Mouse (Mus musculus) gastrocnemius, postnatal 10 days (tissue): ENCODE measurements at regions not wholly inside any gene's neighbourhood (a gene's known extent, or its start where the extent isn't known, plus 50 kb on each side); places are given as distances from the start of the nearest gene placed in this dataset.
"Not testable (repeated sequence)": the region's sequence is repeated elsewhere in the genome, so short reads cannot be mapped to it uniquely, and the experiment has no call there.

Source experiments
- DNase-seq: peaks from one replicate; pipeline ENCODE4 v3.0.0; 2021; ENCODE audit warnings: mixed read lengths

DNA sequence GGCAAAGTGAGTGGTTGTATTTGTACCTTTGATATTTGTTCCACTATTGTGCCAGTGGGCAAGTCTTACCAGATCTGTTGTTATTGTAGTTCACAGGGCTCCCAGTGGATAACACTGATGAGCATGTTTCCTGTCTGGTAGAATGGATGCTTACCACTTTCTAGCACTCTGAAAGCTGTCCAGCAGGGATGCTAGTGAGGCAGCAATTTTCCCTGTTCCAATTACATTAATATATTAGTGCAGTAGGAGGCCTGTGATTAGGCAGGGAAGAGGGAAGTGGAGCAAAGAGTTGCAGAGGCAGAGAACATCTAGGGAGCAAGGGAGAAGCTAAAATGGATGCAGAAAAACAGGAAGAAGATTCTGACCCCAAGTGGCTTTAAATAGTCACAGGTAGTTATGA is 348.0 kb downstream of the Adam29 start:
- not testable (repeated sequence) for DNase-seq

DNA sequence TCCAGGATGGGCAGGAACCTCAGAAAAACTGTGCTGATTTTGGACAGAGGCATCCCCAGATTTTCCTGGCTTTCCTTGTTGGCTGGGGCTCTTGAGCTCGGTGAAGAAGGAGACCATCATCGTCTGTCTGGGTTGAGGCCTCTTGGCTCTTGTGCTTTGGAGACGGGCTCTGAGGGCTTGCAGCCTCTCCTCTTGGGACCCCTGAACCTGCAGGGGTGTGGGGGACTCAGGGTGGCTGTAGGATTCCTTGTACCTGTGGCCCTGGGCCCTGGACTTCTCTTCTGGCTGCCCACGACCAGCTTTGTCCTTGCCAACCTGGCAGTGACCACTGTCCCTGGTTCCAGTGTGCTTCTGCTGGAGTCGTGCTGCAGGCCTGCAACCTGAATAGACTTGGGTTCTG is 367.9 kb downstream of the Adam29 start:
- DNase-seq, result no peak

GRCm38 (mm10) chr8:55529397-55529796 is 377.4 kb downstream of the Adam29 start:
- DNase-seq, result not testable (repeated sequence)

- not testable (repeated sequence) for DNase-seq
Observed at GRCm38 (mm10) chr8:55519151-55519550, 387.6 kb downstream of the Adam29 start.

- no peak for DNase-seq
Observed at GRCm38 (mm10) chr8:55477336-55477735, 429.4 kb downstream of the Adam29 start.

DNA sequence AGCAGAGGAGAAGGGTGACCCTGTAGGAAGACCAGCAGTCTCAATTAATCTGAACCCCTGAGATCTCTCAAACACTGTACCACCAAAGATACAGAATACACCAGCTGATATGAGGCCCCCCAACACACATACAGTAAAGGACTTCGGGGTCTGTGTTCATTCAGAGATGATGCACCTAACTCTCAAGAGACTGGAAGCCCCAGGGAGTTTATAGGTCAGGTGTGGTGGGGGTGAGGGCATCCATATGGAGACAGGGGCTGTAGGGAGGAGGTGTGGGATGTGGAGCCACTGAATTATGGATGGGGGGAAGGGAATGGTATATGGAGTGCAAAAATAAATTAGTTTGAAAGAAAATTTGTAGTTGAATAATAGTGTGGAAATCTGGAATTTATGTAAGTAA is 429.8 kb downstream of the Adam29 start:
- DNase-seq, result no peak

DNA sequence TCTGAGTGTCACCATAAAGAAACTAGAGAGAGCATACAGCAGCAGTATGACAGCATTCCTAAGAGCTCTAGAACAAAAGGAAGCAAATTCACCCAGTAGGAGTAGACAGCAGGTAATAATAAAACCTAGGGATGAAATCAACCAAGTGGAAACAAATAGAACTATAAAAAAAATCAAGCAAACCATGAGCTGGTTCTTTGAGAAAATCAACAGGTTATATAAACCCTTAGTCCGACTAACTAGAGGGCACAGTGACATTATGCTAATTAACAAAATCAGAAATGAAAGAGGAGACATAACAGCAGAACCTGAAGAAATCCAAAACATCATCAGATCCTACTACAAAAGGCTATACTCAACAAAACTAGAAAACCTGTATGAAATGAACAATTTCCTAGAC is 434.4 kb downstream of the Adam29 start:
- DNase-seq, result no peak

DNA sequence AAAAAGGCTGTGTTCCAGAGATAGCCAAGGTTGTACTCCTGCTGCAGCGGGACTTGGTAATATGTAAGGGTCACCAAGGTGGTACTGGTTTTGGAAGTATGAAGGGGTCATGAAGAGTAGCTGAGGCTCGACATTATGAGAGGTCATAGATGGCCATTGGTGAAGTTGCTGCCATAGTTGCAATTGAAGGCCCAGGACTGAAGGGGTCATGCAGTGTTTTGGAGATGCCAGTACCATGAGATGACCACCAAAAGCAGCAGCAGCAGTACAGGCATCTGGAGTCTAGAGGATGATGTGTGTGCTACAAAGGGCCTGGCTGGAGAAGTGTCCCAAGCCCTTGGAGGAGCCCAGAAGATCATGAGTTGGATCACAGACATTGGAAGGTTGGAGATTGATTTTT is 440.0 kb downstream of the Adam29 start:
- not testable (repeated sequence) for DNase-seq

GRCm38 (mm10) chr8:55465951-55466350 is 440.8 kb downstream of the Adam29 start:
- DNase-seq, result not testable (repeated sequence)

DNA sequence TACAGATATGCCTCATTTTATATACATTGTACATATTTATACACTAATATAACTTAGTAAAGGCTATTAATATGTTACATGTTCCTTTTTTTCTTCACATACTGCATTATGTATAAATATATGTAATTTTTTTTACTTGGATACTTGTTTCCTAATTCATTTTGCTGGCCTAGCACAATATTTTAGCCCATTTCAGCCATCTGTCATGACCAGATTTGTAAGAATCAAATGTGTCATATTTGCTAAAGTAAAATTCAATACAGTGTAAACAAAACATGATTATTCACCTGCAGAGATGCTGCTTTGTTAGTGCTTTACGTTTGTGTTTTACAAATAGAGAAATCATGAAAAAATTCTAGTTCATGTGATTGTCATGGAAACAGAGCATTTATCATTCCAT is 441.3 kb downstream of the Adam29 start:
- no peak for DNase-seq

GRCm38 (mm10) chr8:55464855-55465169 is 441.9 kb downstream of the Adam29 start:
- no peak for DNase-seq

DNA sequence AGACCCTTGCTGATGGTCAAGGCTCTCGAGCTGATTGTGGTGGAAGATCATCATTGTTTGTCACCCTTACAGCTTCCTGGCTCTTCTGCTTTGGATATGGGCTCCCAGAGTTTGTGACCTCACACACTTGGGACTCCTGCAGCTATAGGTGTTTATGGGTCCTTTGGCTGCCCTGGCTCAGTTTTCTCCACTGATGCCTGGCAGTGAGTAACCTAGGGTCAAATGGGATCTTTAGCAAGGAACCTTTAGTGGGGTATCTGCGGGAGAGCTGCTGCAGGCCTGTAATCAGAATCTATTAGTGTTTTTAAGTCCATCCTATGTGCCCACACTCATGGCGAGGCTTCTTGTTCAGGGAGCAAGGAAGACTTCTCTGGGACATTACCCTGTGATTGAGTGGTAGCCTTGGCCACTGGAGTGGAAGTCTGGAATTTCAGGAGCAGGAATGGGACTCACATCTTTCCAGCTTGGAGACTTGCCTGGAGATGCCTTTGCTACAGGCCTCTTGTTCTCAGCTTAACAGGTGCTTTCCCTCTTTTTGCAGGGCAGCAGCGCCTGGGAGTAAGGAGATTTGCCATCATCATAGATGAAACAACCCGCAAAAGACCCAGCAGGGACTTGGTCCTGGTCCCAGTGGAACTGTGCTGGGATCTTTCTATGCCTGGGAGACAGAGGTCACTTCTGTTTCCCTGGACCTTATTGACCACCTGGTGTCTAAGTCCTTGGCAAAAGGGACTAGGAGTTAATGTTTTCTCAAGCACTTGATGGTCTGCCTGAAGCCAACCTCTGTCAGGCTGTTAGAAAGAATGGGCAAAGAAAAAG is 442.5 kb downstream of the Adam29 start:
- DNase-seq, result peak; percentile 6

DNA sequence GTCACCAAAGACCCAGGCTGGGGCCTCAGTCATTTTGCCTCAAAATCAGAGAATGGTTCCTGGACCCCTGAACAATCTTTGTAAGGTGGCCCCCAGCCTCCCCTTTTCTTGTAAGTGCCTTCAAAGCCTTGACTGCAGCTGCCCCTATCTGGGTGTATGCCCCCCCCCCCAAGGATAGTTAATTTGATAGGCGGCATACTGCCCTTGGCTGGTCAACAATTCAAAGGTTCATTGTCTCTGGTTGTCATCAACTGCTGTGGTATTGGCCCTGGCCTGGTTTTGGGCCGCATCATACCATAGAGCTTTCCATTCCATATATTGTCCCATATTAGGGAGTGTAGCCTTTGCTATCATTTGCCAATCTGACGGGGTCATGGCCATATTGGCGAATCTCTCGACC is 446.0 kb downstream of the Adam29 start:
- DNase-seq, result not testable (repeated sequence)

- peak; percentile 3 for DNase-seq
Observed at GRCm38 (mm10) chr8:55457436-55457835, 449.3 kb downstream of the Adam29 start.
